Comparison of ENCODE assay signal across 8 mouse cellular contexts in genomic region chr17:34836155-34836855, GRCm38 (mm10). TPM values are rescaled to one million over a fixed set of nuclear protein-coding genes. Genes with fewer than 3 reads are reported as not detected.
DNase-seq lines count a peak whose midpoint lies in the region; ATAC-seq and TF ChIP-seq lines count a peak whose summit lies in the region.

No protein-coding gene starts in this region.

- H3K9me3 ChIP-seq in heart, embryonic 16.5 days (replicated peaks; ENCODE audit: control insufficient read depth, low read length), result no peaks in the 10 kb centered on the region
- no peaks in the 10 kb centered on the region for H3K9me3 ChIP-seq in hindbrain, embryonic 11.5 days (ENCODE audit: control insufficient read depth, low read length)

- peak overlapping the region; percentile 75 for H3K9ac ChIP-seq in heart, embryonic 16.5 days (ENCODE audit: low read length)
- H3K9ac ChIP-seq in hindbrain, embryonic 11.5 days (ENCODE audit: low read depth, low read length), result peak overlapping the region; percentile 70

- no peak for DNase-seq in heart, postnatal 36 days
- DNase-seq in hindbrain, embryonic 11.5 days (ENCODE audit: low spot score), result no peak
- DNase-seq in left cerebral cortex, postnatal 25 days (ENCODE audit: low spot score in 2 of 2), result no peak
- DNase-seq in cerebellum, postnatal 25 days, result no peak
- DNase-seq in gastrocnemius, postnatal 4 days (ENCODE audit: low spot score in 2 of 2), result no peak

- peak overlapping the region; percentile 81 for H3K4me3 ChIP-seq in heart, embryonic 16.5 days (ENCODE audit: low read length)
- H3K4me3 ChIP-seq in bone marrow macrophage, adult 2 months (ENCODE audit: insufficient read depth, low read length), result peak overlapping the region; percentile 94
- H3K4me3 ChIP-seq in hindbrain, embryonic 11.5 days (ENCODE audit: low read depth, low read length), result peak overlapping the region; percentile 74

- no peak for TF ChIP-seq POLR2A in bone marrow macrophage, adult 2 months (IDR thresholded peaks at IDR 0.05; ENCODE audit: borderline replicate concordance, low read depth, low read length)

- TF ChIP-seq CTCF in bone marrow macrophage, adult 2 months (IDR thresholded peaks at IDR 0.05; ENCODE audit: low read depth, low read length), result no peak

- H3K27me3 ChIP-seq in heart, embryonic 16.5 days (ENCODE audit: control insufficient read depth, insufficient read depth, low read length), result no peaks in the 10 kb centered on the region
- H3K27me3 ChIP-seq in hindbrain, embryonic 11.5 days (ENCODE audit: control insufficient read depth, insufficient read depth, low read length), result no peaks in the 10 kb centered on the region

- peaks cover 18% of the 10 kb centered on the region for H3K4me1 ChIP-seq in heart, embryonic 16.5 days (ENCODE audit: control insufficient read depth, insufficient read depth, low read length)
- H3K4me1 ChIP-seq in bone marrow macrophage, adult 2 months (ENCODE audit: control insufficient read depth, insufficient read depth, low read length), result peaks cover 5% of the 10 kb centered on the region
- peaks cover 14% of the 10 kb centered on the region for H3K4me1 ChIP-seq in hindbrain, embryonic 11.5 days (replicated peaks; ENCODE audit: control insufficient read depth, insufficient read depth, low read length)

- peaks cover 24% of the 10 kb centered on the region for H3K36me3 ChIP-seq in heart, embryonic 16.5 days (ENCODE audit: control insufficient read depth, insufficient read depth)
- H3K36me3 ChIP-seq in hindbrain, embryonic 11.5 days (ENCODE audit: control insufficient read depth, insufficient read depth, low read length), result peaks cover 12% of the 10 kb centered on the region; the same call in 1 of the 2 replicates

- peak overlapping the region; percentile 59 for H3K27ac ChIP-seq in heart, embryonic 16.5 days (ENCODE audit: low read length)
- H3K27ac ChIP-seq in bone marrow macrophage, adult 2 months (ENCODE audit: insufficient read depth, low read depth, low read length), result peak overlapping the region; percentile 53
- peak overlapping the region; percentile 67 for H3K27ac ChIP-seq in hindbrain, embryonic 11.5 days (ENCODE audit: low read depth, low read length)

- peak; percentile 60 for ATAC-seq in heart, embryonic 16.5 days (replicated peaks; ENCODE audit: extremely low read depth, insufficient read depth, low FRiP score)
- peak; percentile 83 for ATAC-seq in hindbrain, embryonic 11.5 days (ENCODE audit: low FRiP score)
- peak; percentile 57 for ATAC-seq in megakaryocyte progenitor cell, adult 5-6 weeks (replicated peaks; ENCODE audit: poor library complexity)

- intact Hi-C loops in heart, postnatal 36 days (cut with DNase I), result loop anchor here (5.0 to 10.0 kb wide), 2 partner anchors 179 to 298 kb away; partner anchors contain the start of genes Apom and Bag6
- intact Hi-C loops in left cerebral cortex, postnatal 25 days (cut with DNase I), result loop anchor here (1.0 kb wide), 1 partner anchor 14 kb away; the partner anchor contains the start of genes Nelfe and Skiv2l

- H3K4me2 ChIP-seq in heart, embryonic 16.5 days (ENCODE audit: low read depth, low read length), result peak overlapping the region; percentile 98
- peak overlapping the region; percentile 81 for H3K4me2 ChIP-seq in hindbrain, embryonic 11.5 days (replicated peaks; ENCODE audit: low read depth, low read length)

- WGBS in heart, embryonic 16.5 days, result 4% methylated on average over 48 of the region's 48 CpGs
- 4% methylated on average over 44 of the region's 48 CpGs for WGBS in hindbrain, embryonic 11.5 days

RNA-seq across cellular contexts. Expression of gene Stk19, which starts 0.4 kb away (rescaled TPM):
- 17.1 and 24.4 TPM in 2 replicates for polyA plus RNA-seq in heart, embryonic 16.5 days (2015; fragmentation: Nextera tagmentation; extraction: Ambion mirVana)
- 10 to 100 TPM in 1 of 2 experiments, 1 to 10 TPM in 1; 10.0 to 11.1 TPM for total RNA-seq in heart, postnatal 36 days (2021)
- 33.8 and 44.1 TPM in 2 replicates for polyA plus RNA-seq in bone marrow macrophage, adult 2 months (2012; ENCODE audit: insufficient read depth, insufficient read length, missing spikeins)
- polyA plus RNA-seq in hindbrain, embryonic 11.5 days (2014; fragmentation: Nextera tagmentation; extraction: Ambion mirVana), result 21.7 and 22.7 TPM in 2 replicates
- total RNA-seq in megakaryocyte progenitor cell, adult 5-6 weeks (2015), result 19.6 and 27.3 TPM in 2 replicates
- total RNA-seq in megakaryocyte progenitor cell, adult 5-6 weeks (2017), result 17.0 and 31.8 TPM in 2 replicates
- 10 to 100 TPM; 52.2 to 57.6 TPM for total RNA-seq in left cerebral cortex, postnatal 25 days (2021)
- 10 to 100 TPM; 12.7 to 15.1 TPM for total RNA-seq in gastrocnemius, postnatal 4 days (2021)

RNA-seq across cellular contexts. Expression of gene Dxo, which starts 0.5 kb away (rescaled TPM):
- 37.7 and 38.6 TPM in 2 replicates for polyA plus RNA-seq in heart, embryonic 16.5 days (2015; fragmentation: Nextera tagmentation; extraction: Ambion mirVana)
- total RNA-seq in heart, postnatal 36 days (2021), result 10 to 100 TPM; 12.4 to 17.3 TPM
- polyA plus RNA-seq in bone marrow macrophage, adult 2 months (2012; ENCODE audit: insufficient read depth, insufficient read length, missing spikeins), result 30.8 and 38.9 TPM in 2 replicates
- 58.6 and 64.9 TPM in 2 replicates for polyA plus RNA-seq in hindbrain, embryonic 11.5 days (2014; fragmentation: Nextera tagmentation; extraction: Ambion mirVana)
- 20.2 and 33.2 TPM in 2 replicates for total RNA-seq in megakaryocyte progenitor cell, adult 5-6 weeks (2015)
- total RNA-seq in megakaryocyte progenitor cell, adult 5-6 weeks (2017), result 18.8 and 28.9 TPM in 2 replicates
- 10 to 100 TPM; 35.9 to 37.1 TPM for total RNA-seq in left cerebral cortex, postnatal 25 days (2021)
- total RNA-seq in gastrocnemius, postnatal 4 days (2021), result 10 to 100 TPM; 20.4 to 22.6 TPM

RNA-seq across cellular contexts. Expression of gene Skiv2l, which starts 13.7 kb away (rescaled TPM):
- polyA plus RNA-seq in heart, embryonic 16.5 days (2015; fragmentation: Nextera tagmentation; extraction: Ambion mirVana), result 32.9 and 33.9 TPM in 2 replicates
- total RNA-seq in heart, postnatal 36 days (2021), result 10 to 100 TPM; 22.6 to 24.5 TPM
- polyA plus RNA-seq in bone marrow macrophage, adult 2 months (2012; ENCODE audit: insufficient read depth, insufficient read length, missing spikeins), result 37.8 and 40.2 TPM in 2 replicates
- polyA plus RNA-seq in hindbrain, embryonic 11.5 days (2014; fragmentation: Nextera tagmentation; extraction: Ambion mirVana), result 26.9 and 29.9 TPM in 2 replicates
- total RNA-seq in megakaryocyte progenitor cell, adult 5-6 weeks (2015), result 10.2 and 12.8 TPM in 2 replicates
- total RNA-seq in megakaryocyte progenitor cell, adult 5-6 weeks (2017), result 31.2 and 35.7 TPM in 2 replicates
- 10 to 100 TPM; 64.0 to 65.9 TPM for total RNA-seq in left cerebral cortex, postnatal 25 days (2021)
- 10 to 100 TPM; 28.8 to 29.2 TPM for total RNA-seq in gastrocnemius, postnatal 4 days (2021)

RNA-seq across cellular contexts. Expression of gene Nelfe, which starts 13.9 kb away (rescaled TPM):
- 57.5 and 64.3 TPM in 2 replicates for polyA plus RNA-seq in heart, embryonic 16.5 days (2015; fragmentation: Nextera tagmentation; extraction: Ambion mirVana)
- total RNA-seq in heart, postnatal 36 days (2021), result 10 to 100 TPM; 13.7 to 15.3 TPM
- 48.9 and 56.8 TPM in 2 replicates for polyA plus RNA-seq in bone marrow macrophage, adult 2 months (2012; ENCODE audit: insufficient read depth, insufficient read length, missing spikeins)
- polyA plus RNA-seq in hindbrain, embryonic 11.5 days (2014; fragmentation: Nextera tagmentation; extraction: Ambion mirVana), result 117 and 138 TPM in 2 replicates
- 65.8 and 70.7 TPM in 2 replicates for total RNA-seq in megakaryocyte progenitor cell, adult 5-6 weeks (2015)
- 39.9 and 40.8 TPM in 2 replicates for total RNA-seq in megakaryocyte progenitor cell, adult 5-6 weeks (2017)
- 10 to 100 TPM; 30.9 to 37.9 TPM for total RNA-seq in left cerebral cortex, postnatal 25 days (2021)
- total RNA-seq in gastrocnemius, postnatal 4 days (2021), result 10 to 100 TPM; 25.8 to 28.0 TPM

RNA-seq across cellular contexts. Expression of gene Cfb, which starts 26.0 kb away (rescaled TPM):
- polyA plus RNA-seq in heart, embryonic 16.5 days (2015; fragmentation: Nextera tagmentation; extraction: Ambion mirVana), result 1.7 and 2.5 TPM in 2 replicates
- total RNA-seq in heart, postnatal 36 days (2021), result 1 to 10 TPM; 4.4 to 7.5 TPM
- 12.0 and 13.3 TPM in 2 replicates for polyA plus RNA-seq in bone marrow macrophage, adult 2 months (2012; ENCODE audit: insufficient read depth, insufficient read length, missing spikeins)
- 1.0 and 2.1 TPM in 2 replicates for polyA plus RNA-seq in hindbrain, embryonic 11.5 days (2014; fragmentation: Nextera tagmentation; extraction: Ambion mirVana)
- total RNA-seq in megakaryocyte progenitor cell, adult 5-6 weeks (2015), result not detected in 2 replicates
- not detected in 2 replicates for total RNA-seq in megakaryocyte progenitor cell, adult 5-6 weeks (2017)
- total RNA-seq in left cerebral cortex, postnatal 25 days (2021), result under 1 TPM in 1 of 2 experiments, not detected in 1; 0.30 TPM
- total RNA-seq in gastrocnemius, postnatal 4 days (2021), result 1 to 10 TPM; 4.4 to 6.8 TPM
